Mouse (Mus musculus) hindbrain, embryonic 14.5 days (tissue): ENCODE measurements around the gene 6030445D17Rik. TPM values are rescaled to one million over a fixed set of nuclear protein-coding genes. Genes with fewer than 3 reads are reported as not detected.

Experiments
- ATAC-seq: fragments of 200-750 bp; cut with Nextera tagmentation; 2 replicates; pipeline ENCODE4 v1.8.0; 2017; ENCODE audit warnings: moderate number of reproducible peaks, mild to moderate bottlenecking, moderate TSS enrichment, moderate library complexity; ENCODE audit not compliant: low FRiP score
- DNase-seq: peaks from one replicate; pipeline ENCODE4 v3.0.0-alpha.2; 2015; ENCODE audit warnings: low spot score
- H3K27ac ChIP-seq: fragments of 300-500 bp; sonication (generic); 2 replicates; pipeline ENCODE4 v1.5.1; 2014; ENCODE audit warnings: mild to moderate bottlenecking, moderate library complexity
- H3K27me3 ChIP-seq: fragments of 300-500 bp; sonication (generic); 2 replicates; pipeline ENCODE4 v1.6.1; 2014; ENCODE audit warnings: mild to moderate bottlenecking, low read length, mixed read lengths; ENCODE audit not compliant: control insufficient read depth, insufficient read depth
- H3K36me3 ChIP-seq: fragments of 300-500 bp; sonication (generic); replicated peaks from 2 replicates; pipeline ENCODE4 v1.6.1; 2014; ENCODE audit not compliant: control insufficient read depth, insufficient read depth
- H3K4me1 ChIP-seq: fragments of 300-500 bp; sonication (generic); replicated peaks from 2 replicates; pipeline ENCODE4 v1.6.1; 2014; ENCODE audit warnings: antibody characterized with exemption, low read length, mixed read lengths; ENCODE audit not compliant: control insufficient read depth, insufficient read depth
- H3K4me2 ChIP-seq: fragments of 300-500 bp; sonication (generic); replicated peaks from 2 replicates; pipeline ENCODE4 v1.6.1; 2014; ENCODE audit warnings: mild to moderate bottlenecking, moderate library complexity
- H3K4me3 ChIP-seq: fragments of 300-500 bp; sonication (generic); replicated peaks from 2 replicates; pipeline ENCODE4 v1.5.1; 2014; ENCODE audit warnings: mild to moderate bottlenecking, low read length
- H3K9ac ChIP-seq: fragments of 300-500 bp; sonication (generic); 2 replicates; pipeline ENCODE4 v1.6.1; 2014
- H3K9me3 ChIP-seq: fragments of 300-500 bp; sonication (generic); 2 replicates; pipeline ENCODE4 v1.6.1; 2016; ENCODE audit warnings: low read length; ENCODE audit not compliant: control insufficient read depth
- WGBS: fragments of 180-500 bp; shearing (Covaris S2); extraction: QIAGEN DNeasy Blood & Tissue Kit; methylation state at CpG from one replicate; pipeline ENCODE4 v1.1.7; 2014; 5-methylcytosine and 5-hydroxymethylcytosine counted together
- polyA plus RNA-seq: library from polyadenylated mRNA; unstranded; fragments of >200 nt; fragmentation: Nextera tagmentation; extraction: Ambion mirVana; gene quantifications from 2 replicates; pipeline ENCODE4 v1.2.1, GENCODE M21; 2014

Gene 6030445D17Rik
- polyA plus RNA-seq, 1 experiment from 2014 or later = 0.32 TPM

- 90% methylated on average over 4 of the region's 4 CpGs for WGBS
- Histone ChIP-seq H3K4me3 (no peak overlapping the region), H3K4me2 (no peak overlapping the region), H3K36me3 (no peaks in the 10 kb centered on the region), H3K9ac (no peak overlapping the region), H3K4me1 (peaks cover 13% of the 10 kb centered on the region), H3K27ac (no peak overlapping the region), H3K27me3 (no peaks in the 10 kb centered on the region), H3K9me3 (no peaks in the 10 kb centered on the region)
- ATAC-seq (no peak), DNase-seq (no peak)
Measured at GRCm38 (mm10) chr4:136434029-136434428, 28.0 kb upstream of the 6030445D17Rik start.

- 69% methylated on average over 4 of the region's 4 CpGs for WGBS
- ATAC-seq (no peak), DNase-seq (no peak)
- H3K9ac ChIP-seq = no peak overlapping the region
- H3K27me3 ChIP-seq = no peaks in the 10 kb centered on the region
- no peak overlapping the region for H3K4me2 ChIP-seq
- no peaks in the 10 kb centered on the region for H3K9me3 ChIP-seq
- no peak overlapping the region for H3K27ac ChIP-seq
- no peaks in the 10 kb centered on the region for H3K36me3 ChIP-seq
- H3K4me3 ChIP-seq = no peak overlapping the region
- no peaks in the 10 kb centered on the region for H3K4me1 ChIP-seq
Measured at GRCm38 (mm10) chr4:136439106-136439505, 22.9 kb upstream of the 6030445D17Rik start.

GRCm38 (mm10) chr4:136441354-136442043 lies 20.6 kb upstream of the 6030445D17Rik start:
- Histone ChIP-seq H3K36me3 (no peaks in the 10 kb centered on the region), H3K9ac (no peak overlapping the region), H3K9me3 (peaks cover 4% of the 10 kb centered on the region; the same call in 1 of the 2 replicates), H3K27me3 (no peaks in the 10 kb centered on the region), H3K4me1 (no peaks in the 10 kb centered on the region), H3K4me2 (no peak overlapping the region), H3K4me3 (no peak overlapping the region), H3K27ac (no peak overlapping the region)
- WGBS = 61% methylated on average over 15 of the region's 15 CpGs
- ATAC-seq (no peak), DNase-seq (no peak)

- H3K4me2 ChIP-seq = no peak overlapping the region
- ATAC-seq (no peak), DNase-seq (no peak)
- WGBS = 66% methylated on average over 4 of the region's 4 CpGs
- H3K27ac ChIP-seq = no peak overlapping the region
- H3K36me3 ChIP-seq = no peaks in the 10 kb centered on the region
- H3K4me1 ChIP-seq = no peaks in the 10 kb centered on the region
- H3K4me3 ChIP-seq = no peak overlapping the region
- H3K9ac ChIP-seq = no peak overlapping the region
- peaks cover 4% of the 10 kb centered on the region; the same call in 1 of the 2 replicates for H3K9me3 ChIP-seq
- no peaks in the 10 kb centered on the region for H3K27me3 ChIP-seq
Measured at GRCm38 (mm10) chr4:136444561-136444960, 17.5 kb upstream of the 6030445D17Rik start.

GRCm38 (mm10) chr4:136449795-136450194 lies 12.3 kb upstream of the 6030445D17Rik start:
- Histone ChIP-seq H3K27me3 (no peaks in the 10 kb centered on the region), H3K36me3 (no peaks in the 10 kb centered on the region), H3K4me2 (no peak overlapping the region), H3K4me3 (no peak overlapping the region), H3K9ac (no peak overlapping the region), H3K9me3 (peaks cover 4% of the 10 kb centered on the region; the same call in 1 of the 2 replicates), H3K4me1 (0 out of 2 replicates have a peak, but pooled peaks cover 7% of the 10 kb centered on the region), H3K27ac (no peak overlapping the region)
- WGBS = 90% methylated on average over 5 of the region's 5 CpGs
- ATAC-seq (no peak), DNase-seq (no peak)

GRCm38 (mm10) chr4:136450271-136450670 lies 11.8 kb upstream of the 6030445D17Rik start:
- 0 out of 2 replicates have a peak, but pooled peaks cover 7% of the 10 kb centered on the region for H3K4me1 ChIP-seq
- 88% methylated on average over 4 of the region's 4 CpGs for WGBS
- H3K4me2 ChIP-seq = no peak overlapping the region
- no peaks in the 10 kb centered on the region for H3K27me3 ChIP-seq
- no peak overlapping the region for H3K4me3 ChIP-seq
- ATAC-seq (no peak), DNase-seq (no peak)
- no peaks in the 10 kb centered on the region for H3K9me3 ChIP-seq
- no peaks in the 10 kb centered on the region for H3K36me3 ChIP-seq
- no peak overlapping the region for H3K27ac ChIP-seq
- H3K9ac ChIP-seq = no peak overlapping the region

- Histone ChIP-seq H3K27me3 (no peaks in the 10 kb centered on the region), H3K4me3 (no peak overlapping the region), H3K9me3 (no peaks in the 10 kb centered on the region), H3K9ac (no peak overlapping the region), H3K4me1 (0 out of 2 replicates have a peak, but pooled peaks cover 7% of the 10 kb centered on the region), H3K4me2 (no peak overlapping the region), H3K27ac (no peak overlapping the region), H3K36me3 (no peaks in the 10 kb centered on the region)
- WGBS = 19% methylated on average over 6 of the region's 6 CpGs
- ATAC-seq = no peak
- DNase-seq = no peak
Measured at GRCm38 (mm10) chr4:136451564-136451963, 10.5 kb upstream of the 6030445D17Rik start.

GRCm38 (mm10) chr4:136452286-136452685 lies 9.8 kb upstream of the 6030445D17Rik start:
- Histone ChIP-seq H3K36me3 (no peaks in the 10 kb centered on the region), H3K9ac (no peak overlapping the region), H3K27ac (no peak overlapping the region), H3K4me1 (0 out of 2 replicates have a peak, but pooled peaks cover 7% of the 10 kb centered on the region), H3K9me3 (no peaks in the 10 kb centered on the region), H3K4me3 (no peak overlapping the region), H3K27me3 (no peaks in the 10 kb centered on the region), H3K4me2 (no peak overlapping the region)
- no peak for DNase-seq
- ATAC-seq = no peak
- 72% methylated on average over 3 of the region's 3 CpGs for WGBS

- Histone ChIP-seq H3K27me3 (no peaks in the 10 kb centered on the region), H3K36me3 (no peaks in the 10 kb centered on the region), H3K4me2 (no peak overlapping the region), H3K27ac (no peak overlapping the region), H3K4me1 (0 out of 2 replicates have a peak, but pooled peaks cover 7% of the 10 kb centered on the region), H3K4me3 (no peak overlapping the region), H3K9me3 (no peaks in the 10 kb centered on the region), H3K9ac (no peak overlapping the region)
- WGBS = 83% methylated on average over 5 of the region's 5 CpGs
- ATAC-seq = no peak
- no peak for DNase-seq
Measured at GRCm38 (mm10) chr4:136452792-136453191, 9.3 kb upstream of the 6030445D17Rik start.
